Mouse (Mus musculus): Measurements from ENCODE around the gene Tmem109.

DNA sequence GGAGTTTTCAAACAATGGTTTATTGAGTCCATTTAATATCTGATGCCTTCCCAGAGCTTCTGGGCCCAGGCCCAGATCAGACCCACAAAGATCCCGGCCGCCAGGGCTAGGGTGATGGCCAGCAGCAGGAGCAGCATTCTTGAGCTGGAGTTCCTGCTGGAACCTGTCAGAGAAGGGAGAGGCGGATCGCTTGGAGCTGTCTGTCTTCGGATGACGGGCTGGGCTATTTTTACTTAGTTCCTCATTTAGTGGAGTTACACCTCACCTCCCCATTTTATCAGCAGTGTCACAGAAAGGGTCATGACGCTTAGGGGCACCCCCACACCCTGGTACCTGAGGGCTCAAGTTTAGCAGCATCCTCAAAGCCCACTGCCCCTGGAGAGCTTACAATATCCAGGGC, 32.5 kb upstream of the Tmem109 start:
- TF ChIP-seq KAT2A (IDR thresholded peaks at IDR 0.05; ENCODE audit: insufficient replicate concordance, low read length) (no peak), JUN (IDR thresholded peaks at IDR 0.05; ENCODE audit: insufficient read depth, low read depth, low read length) (no peak), CHD1 (IDR thresholded peaks at IDR 0.05; ENCODE audit: low read depth, low read length) (no peak), CTCF (conservative IDR thresholded peaks at IDR 0.05 in 1 of 2, IDR thresholded peaks at IDR 0.05 in 1 of 2; ENCODE audit: low read depth in 2 of 2, low read length in 2 of 2) (no peak), POLR2A (IDR thresholded peaks at IDR 0.05; ENCODE audit: low read depth, low read length) (no peak)
